Mouse (Mus musculus): ENCODE data around the gene Bcl2l13.

DNA sequence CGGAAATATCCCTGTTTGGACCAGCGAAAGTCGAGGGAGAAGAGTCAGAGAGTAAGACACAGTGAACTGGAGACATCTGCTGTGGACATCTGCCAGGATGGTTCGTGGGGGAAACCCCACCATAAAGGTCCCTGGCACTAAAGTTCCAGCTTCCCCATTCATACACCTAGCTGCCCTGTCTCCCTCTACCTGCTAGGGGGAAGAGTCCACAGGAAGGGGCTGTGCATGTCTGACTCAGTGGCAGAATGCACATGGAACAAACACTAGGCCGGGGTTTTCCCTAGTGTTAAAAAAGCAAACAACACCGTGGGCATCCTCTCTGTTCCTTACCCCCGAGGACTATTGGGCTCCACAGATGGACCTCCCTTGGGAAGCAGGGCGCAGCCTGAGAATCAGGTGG is 77.8 kb downstream of the Bcl2l13 start:
- TF ChIP-seq CTCF (IDR thresholded peaks at IDR 0.05; ENCODE audit: control insufficient read depth, insufficient read depth, low read length) (no peak), POLR2A (IDR thresholded peaks at IDR 0.05; ENCODE audit: borderline replicate concordance, control insufficient read depth, low read depth, low read length) (no peak)
